Mouse (Mus musculus): ENCODE data around the gene Amacr.

GRCm38 (mm10) chr15:10960267-10960666, 21.3 kb upstream of the Amacr start:
- TF ChIP-seq CTCF (IDR thresholded peaks at IDR 0.05; ENCODE audit: insufficient read depth, low read depth, low read length), result no peak
- TF ChIP-seq POLR2A (IDR thresholded peaks at IDR 0.05; ENCODE audit: insufficient read depth, low read depth, low read length), result no peak

Data from olfactory bulb, adult 2 months (tissue).